Mouse (Mus musculus) cortical plate, adult 2 months (tissue): ENCODE measurements around the gene Pkig. TPM values are rescaled to one million over a fixed set of nuclear protein-coding genes. Genes with fewer than 3 reads are reported as not detected.

Experiments
- H3K27ac ChIP-seq: fragments of 200-500 bp; 2 replicates; pipeline ENCODE4 v1.5.1; 2012; ENCODE audit warnings: low read length, control low read depth, inconsistent platforms; ENCODE audit not compliant: insufficient read depth
- H3K4me1 ChIP-seq: fragments of 200-500 bp; 2 replicates; pipeline ENCODE4 v1.6.1; 2011; ENCODE audit warnings: low read length; ENCODE audit not compliant: control insufficient read depth, insufficient read depth
- H3K4me3 ChIP-seq: fragments of 200-500 bp; 2 replicates; pipeline ENCODE4 v1.5.1; 2011; ENCODE audit warnings: mild to moderate bottlenecking, low read length, control low read depth; ENCODE audit not compliant: insufficient read depth
- CTCF ChIP-seq: fragments of 200-500 bp; IDR thresholded peaks from 2 replicates; pipeline ENCODE4 v1.5.1; 2011; ENCODE audit warnings: mild to moderate bottlenecking, control low read depth, low read length; ENCODE audit not compliant: insufficient read depth; ENCODE audit errors: extremely low read depth
- POLR2A ChIP-seq: fragments of 200-500 bp; IDR thresholded peaks from 2 replicates; pipeline ENCODE4 v1.6.1; 2011; ENCODE audit warnings: mild to moderate bottlenecking, low read length, control low read depth; ENCODE audit not compliant: insufficient read depth; ENCODE audit errors: extremely low read depth
- polyA plus RNA-seq: library from polyadenylated mRNA; depleted of rRNA; stranded (reverse); fragments of >200 nt; gene quantifications from 2 replicates; pipeline ENCODE4 v1.2.3, GENCODE M21; 2012; rRNA removed

Gene Pkig
- polyA plus RNA-seq, 1 experiment, result 143 TPM

- TF ChIP-seq CTCF (no peak), POLR2A (no peak)
- no peak overlapping the region for H3K27ac ChIP-seq
- H3K4me1 ChIP-seq, result no peaks in the 10 kb centered on the region
- no peak overlapping the region for H3K4me3 ChIP-seq
These were observed 103.2 kb downstream of the Pkig start for GRCm38 (mm10) chr2:163761402-163761801.

DNA sequence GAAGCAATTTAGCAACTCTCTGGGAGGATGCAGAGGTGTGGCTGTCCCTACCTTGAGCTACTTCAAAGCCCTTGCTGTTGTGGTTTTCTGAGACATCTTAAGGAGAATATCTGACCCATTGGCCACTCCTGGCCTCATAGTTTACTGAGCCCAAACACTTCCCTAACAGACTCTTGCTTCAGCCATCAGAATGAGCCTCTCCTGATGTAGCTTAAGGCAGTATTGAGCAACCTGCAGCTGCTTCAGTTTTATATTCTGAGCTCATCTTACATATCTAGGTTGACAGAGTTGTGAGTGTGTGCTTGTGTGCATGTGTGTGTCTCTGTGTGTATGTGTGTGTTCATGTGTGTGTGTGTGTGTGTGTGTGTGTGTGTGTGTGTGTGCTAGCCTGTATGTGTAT lies 108.1 kb downstream of the Pkig start:
- Histone ChIP-seq H3K27ac (no peak overlapping the region), H3K4me3 (no peak overlapping the region), H3K4me1 (no peaks in the 10 kb centered on the region)
- TF ChIP-seq POLR2A (no peak), CTCF (no peak)

DNA sequence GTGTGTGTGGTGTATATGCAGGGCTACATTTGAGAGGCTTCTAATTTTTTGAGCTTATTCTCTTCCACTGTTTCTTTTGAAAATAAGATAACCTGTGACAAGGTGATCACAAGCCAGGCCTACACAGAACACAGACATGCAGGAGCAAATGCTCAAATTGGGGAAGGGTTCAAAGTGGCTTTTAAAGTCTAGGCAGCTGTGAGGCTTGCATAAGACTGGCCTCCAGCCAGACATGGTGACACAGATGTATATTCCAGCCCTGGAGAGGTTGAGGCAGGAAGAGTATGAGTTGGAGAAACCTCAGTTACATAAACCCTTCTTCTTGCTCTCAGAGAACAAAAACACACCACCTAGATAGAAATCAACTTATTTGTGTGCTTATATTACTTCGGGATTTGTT lies 108.7 kb downstream of the Pkig start:
- TF ChIP-seq POLR2A (no peak), CTCF (no peak)
- Histone ChIP-seq H3K4me1 (no peaks in the 10 kb centered on the region), H3K27ac (no peak overlapping the region), H3K4me3 (no peak overlapping the region)

- no peaks in the 10 kb centered on the region for H3K4me1 ChIP-seq
- H3K27ac ChIP-seq, result no peak overlapping the region
- no peak overlapping the region for H3K4me3 ChIP-seq
- TF ChIP-seq POLR2A (no peak), CTCF (no peak)
These were observed 112.5 kb downstream of the Pkig start for GRCm38 (mm10) chr2:163770731-163771130.

Other genes with a start within 250 kb of the Pkig start
- gene Oser1, start 233.7 kb upstream of the Pkig start, polyA plus RNA-seq, result 22.2 and 23.4 TPM in 2 replicates
- gene Gdap1l1, start 219.9 kb upstream of the Pkig start, polyA plus RNA-seq, result 96.6 and 99.8 TPM in 2 replicates
- gene Fitm2, start 185.8 kb upstream of the Pkig start, polyA plus RNA-seq, result 11.5 and 12.3 TPM in 2 replicates
- gene R3hdml, start 166.1 kb upstream of the Pkig start, polyA plus RNA-seq, result 0.09 TPM in 1 of 2 replicates, not detected in the other
- not detected in 2 replicates for gene Hnf4a, start 151.6 kb upstream of the Pkig start, polyA plus RNA-seq
- 45.8 and 49.3 TPM in 2 replicates for gene Ttpal, start 56.1 kb upstream of the Pkig start, polyA plus RNA-seq
- 209 and 210 TPM in 2 replicates for gene Serinc3, start 13.3 kb upstream of the Pkig start, polyA plus RNA-seq
- gene Ada, start 91.9 kb downstream of the Pkig start, polyA plus RNA-seq, result 0.69 and 0.74 TPM in 2 replicates
- gene Ccn5, start 162.5 kb downstream of the Pkig start, polyA plus RNA-seq, result 0.08 and 0.42 TPM in 2 replicates
- 0.10 and 0.13 TPM in 2 replicates for gene Kcnk15, start 195.3 kb downstream of the Pkig start, polyA plus RNA-seq